Mouse (Mus musculus): ENCODE data around the gene Plrg1.

Plrg1 gene

DNA sequence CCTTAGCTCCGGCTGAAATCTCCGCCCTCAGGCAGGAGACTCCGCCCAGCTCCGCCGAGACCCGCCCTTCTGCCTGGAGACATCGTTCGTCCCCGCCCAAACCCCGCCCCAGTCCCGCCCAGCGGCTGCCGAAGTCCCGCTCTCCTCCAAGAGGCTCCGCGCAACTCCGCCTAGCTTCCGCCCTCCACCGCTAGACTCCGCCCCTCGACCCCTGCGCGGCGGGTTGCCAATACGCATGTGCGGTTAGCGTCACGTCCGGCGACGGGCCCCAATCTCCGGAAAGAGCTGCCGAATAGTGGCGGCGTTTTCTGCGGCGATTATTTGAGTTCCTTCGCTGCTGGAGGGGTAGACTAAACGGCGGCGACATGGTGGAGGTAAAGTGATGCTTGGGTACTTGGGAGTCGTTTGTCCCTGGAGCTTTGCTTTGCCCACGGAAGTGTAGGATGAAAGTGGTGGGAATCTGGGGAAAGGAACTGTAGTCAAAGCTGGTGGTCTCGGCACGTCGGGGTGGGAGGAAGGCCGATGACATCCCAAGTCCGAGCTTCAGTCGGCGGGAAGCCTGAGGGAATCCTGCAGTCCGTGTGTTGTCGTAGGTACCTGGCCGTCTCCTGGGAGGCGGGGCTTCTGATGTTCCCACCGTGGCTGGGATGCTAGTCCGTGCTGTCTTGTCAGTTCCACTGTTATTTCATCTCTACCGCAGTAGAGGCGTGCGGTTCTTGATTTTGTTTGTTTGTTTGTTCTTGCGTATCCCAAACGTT is at the start of gene Plrg1:
TSS of gene Plrg1 (plus strand) at position 242 of the 758 bp plus-strand sequence.
- DNase-seq (ENCODE audit: low spot score) = peak; percentile 98

GRCm38 (mm10) chr3:83007557-83007956 is 47.8 kb upstream of the Plrg1 start, which contains the start of gene Fgg:
Gene Fgg, plus strand, starts transcription at chr3:83007724.
- no peak for DNase-seq (ENCODE audit: low spot score)

DNA sequence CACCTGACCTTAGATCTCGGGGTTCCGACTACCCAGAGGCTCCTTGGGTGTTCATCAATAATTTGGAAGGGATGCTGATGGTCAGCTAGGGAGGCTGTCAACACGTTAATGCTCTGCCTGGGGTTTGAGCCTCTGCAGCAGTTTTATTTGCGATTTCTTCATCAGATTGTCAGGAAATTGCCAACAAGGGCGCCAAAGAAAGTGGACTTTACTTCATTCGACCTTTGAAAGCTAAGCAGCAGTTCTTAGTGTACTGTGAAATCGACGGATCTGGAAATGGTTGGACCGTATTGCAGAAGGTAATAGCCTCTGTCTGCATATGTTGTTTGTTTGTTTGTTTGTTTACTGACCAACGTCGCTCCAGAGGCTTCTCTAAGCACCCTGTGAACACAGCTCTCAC is 45.0 kb upstream of the Plrg1 start:
- no peak for DNase-seq (ENCODE audit: low spot score)

DNA sequence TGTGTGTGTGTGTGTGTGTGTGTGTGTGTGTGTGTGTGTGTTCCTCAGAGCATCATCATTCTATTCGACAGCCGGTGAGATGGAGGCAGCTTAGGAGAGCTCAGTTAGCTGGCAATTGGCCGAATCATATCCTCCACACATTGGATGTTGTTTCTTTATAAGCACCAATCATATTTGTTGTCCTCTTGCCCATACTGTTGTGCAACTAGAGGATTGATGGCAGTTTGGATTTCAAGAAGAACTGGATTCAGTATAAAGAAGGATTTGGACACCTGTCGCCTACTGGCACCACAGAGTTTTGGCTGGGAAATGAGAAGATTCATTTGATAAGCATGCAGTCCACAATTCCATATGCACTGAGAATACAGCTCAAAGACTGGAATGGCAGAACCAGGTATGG is 44.2 kb upstream of the Plrg1 start:
- DNase-seq (ENCODE audit: low spot score) = no peak

DNA sequence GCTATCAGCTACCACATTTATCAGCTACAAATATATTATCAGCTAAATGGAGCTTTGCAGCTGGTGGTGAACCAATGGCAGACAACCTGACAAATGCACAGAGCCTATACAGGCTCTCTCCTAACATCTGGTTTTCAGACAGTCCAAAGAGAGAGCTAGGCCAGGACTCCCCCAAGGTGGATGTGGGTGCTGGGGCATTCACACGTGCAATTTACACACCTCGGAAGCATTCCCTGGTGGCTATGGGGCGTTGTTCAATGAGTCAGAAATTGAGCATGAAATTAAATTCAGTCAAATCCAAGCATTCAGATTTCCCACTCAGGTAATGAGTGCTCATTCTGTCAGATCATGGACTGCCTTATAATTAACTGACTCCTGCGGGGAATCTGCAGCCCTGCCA is 43.8 kb upstream of the Plrg1 start:
- no peak for DNase-seq (ENCODE audit: low spot score)

DNA sequence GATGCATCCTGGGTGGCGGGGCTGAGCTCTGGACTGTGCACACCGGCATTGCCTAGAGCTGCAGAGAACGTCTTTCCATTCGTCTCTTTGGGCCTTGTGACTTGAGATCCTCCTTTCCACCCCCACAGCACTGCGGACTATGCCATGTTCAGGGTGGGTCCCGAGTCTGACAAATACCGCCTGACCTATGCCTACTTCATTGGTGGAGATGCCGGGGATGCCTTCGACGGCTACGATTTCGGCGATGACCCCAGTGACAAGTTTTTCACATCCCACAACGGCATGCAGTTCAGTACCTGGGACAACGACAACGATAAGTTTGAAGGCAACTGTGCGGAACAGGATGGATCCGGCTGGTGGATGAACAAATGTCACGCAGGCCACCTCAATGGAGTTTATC is 42.7 kb upstream of the Plrg1 start:
- no peak for DNase-seq (ENCODE audit: low spot score)

- no peak for DNase-seq (ENCODE audit: low spot score)
Observed at GRCm38 (mm10) chr3:83013951-83014350, 41.4 kb upstream of the Plrg1 start.

DNA sequence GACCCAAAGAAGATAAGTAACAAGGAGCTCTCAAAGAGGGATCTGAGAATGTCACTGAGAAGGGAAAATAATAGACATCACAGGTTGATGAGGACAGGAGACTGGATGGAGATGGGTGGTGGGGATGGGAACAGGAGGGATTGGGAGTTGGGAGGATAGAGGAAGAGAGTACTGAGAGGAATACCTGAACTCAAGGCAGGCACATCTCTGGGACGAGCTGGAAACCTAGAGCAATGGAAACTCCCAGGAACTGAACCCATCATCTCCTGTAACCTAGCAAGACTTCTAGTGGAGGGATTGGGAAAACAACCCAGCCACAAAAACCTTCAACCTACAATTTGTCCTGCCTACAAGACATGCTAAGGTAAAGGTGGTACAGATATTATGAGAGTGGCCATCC is 39.1 kb upstream of the Plrg1 start:
- no peak for DNase-seq (ENCODE audit: low spot score)

DNA sequence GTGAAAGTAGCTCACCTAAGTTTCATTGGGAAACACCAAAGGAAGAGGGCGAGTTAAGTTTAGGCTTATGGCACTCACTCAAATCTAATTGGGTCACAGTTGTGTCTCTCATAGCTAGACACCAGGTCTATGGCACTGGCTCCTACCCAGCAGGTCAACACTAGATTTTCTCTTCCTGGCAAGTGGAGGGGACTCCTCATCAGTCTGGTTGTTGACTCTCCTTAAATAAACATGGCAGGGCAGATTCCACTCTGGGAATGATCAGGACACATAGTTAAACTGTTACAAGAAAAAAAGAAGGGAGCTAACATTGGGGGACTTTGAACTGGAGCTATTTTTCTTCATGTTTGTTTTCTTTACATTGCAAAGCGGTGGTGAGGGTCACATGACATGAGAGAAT is 34.9 kb upstream of the Plrg1 start:
- no peak for DNase-seq (ENCODE audit: low spot score)

DNA sequence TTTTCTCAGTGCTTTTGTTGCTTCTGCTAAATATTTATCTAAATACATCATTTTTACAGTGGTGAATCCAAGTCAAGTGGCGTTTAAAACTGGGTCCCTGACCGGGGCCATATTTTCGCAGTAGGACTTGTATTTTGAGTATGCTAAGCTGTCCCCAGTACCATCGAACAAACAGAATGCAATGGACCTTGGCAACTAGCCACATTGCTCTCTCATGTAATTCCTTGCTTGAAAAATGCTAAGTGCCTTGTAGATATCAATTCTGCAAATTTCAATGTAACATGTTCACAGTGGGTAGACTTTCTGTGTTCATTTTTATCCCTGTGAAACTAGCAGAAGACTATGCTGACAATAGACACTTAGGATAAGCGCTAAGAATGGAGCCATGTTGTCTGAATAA is 34.1 kb upstream of the Plrg1 start:
- DNase-seq (ENCODE audit: low spot score) = no peak

GRCm38 (mm10) chr3:83025036-83025435 is 30.3 kb upstream of the Plrg1 start:
- DNase-seq (ENCODE audit: low spot score) = no peak

DNA sequence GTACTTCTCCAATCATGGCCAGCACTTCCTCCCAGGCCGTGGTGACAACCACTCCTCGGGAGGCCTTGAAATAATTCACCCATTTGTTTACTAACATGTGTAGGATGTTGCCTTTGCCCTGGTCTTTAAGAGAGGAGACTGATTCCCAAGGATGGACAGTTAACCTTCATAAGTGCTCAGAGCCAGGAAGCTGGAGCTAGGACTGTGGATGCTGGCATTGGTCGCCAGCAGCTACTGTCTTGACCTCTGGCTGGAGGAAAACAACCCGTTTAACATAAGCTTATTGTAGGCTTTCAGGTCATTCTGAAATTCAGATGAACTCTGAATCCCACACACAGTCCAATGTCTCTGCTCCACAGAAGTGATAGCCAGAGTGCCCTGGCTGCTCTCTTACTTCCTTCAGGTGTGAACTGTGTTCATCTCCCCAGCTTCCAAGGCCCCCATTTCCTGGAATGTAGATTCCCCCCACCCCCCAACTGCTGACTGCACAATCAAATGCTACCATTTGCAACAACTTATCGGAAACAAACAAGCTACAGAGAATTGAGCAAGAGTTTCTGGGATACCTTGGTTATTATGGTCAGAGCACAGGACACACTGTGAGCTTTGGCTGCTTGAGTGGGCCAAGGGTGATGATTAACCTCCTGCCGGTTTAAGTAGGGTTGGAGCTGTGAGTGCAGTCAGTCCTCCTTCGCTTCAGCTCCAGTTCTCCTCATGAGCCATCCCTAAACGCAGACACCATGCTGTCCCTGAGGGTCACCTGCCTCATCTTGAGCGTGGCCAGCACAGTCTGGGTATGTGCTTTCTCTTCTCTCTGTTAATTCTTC is 29.6 kb upstream of the Plrg1 start, which contains the start of gene Fga:
TSS of gene Fga (plus strand) at position 602 of the 827 bp plus-strand sequence.
- DNase-seq (ENCODE audit: low spot score) = no peak

DNA sequence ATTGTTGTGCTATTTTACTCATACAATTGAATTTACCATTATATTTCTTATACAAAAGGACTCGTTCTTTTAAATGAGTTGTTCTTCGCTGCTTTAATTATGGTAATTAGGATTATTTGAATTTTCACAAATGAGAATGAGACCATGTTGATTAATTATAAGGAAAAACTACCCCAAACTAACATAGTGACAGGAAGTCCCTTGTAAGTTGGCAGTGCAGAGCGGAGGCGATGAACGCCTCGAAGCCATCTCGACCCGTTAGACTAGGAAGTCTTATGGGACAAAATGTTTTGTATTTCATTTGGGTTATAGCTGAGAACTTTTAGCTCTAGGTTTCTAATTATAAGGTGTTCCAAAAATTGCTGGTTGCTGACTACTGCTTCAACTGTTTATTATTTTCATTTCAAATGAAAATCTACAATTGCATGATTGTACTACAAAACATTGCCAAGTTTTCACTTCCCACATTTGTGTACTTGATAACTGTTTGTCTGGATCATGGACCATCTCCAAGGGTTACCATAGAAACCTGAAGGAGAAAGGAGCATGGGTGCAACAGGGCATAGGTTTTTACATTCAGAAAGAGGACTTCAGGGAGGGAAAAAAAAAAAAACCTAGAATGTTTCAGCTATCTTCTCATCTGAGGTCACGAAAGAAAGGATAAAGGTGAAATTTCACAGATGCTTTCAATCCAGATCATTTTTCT is 27.6 kb upstream of the Plrg1 start:
- DNase-seq (ENCODE audit: low spot score) = no peak

DNA sequence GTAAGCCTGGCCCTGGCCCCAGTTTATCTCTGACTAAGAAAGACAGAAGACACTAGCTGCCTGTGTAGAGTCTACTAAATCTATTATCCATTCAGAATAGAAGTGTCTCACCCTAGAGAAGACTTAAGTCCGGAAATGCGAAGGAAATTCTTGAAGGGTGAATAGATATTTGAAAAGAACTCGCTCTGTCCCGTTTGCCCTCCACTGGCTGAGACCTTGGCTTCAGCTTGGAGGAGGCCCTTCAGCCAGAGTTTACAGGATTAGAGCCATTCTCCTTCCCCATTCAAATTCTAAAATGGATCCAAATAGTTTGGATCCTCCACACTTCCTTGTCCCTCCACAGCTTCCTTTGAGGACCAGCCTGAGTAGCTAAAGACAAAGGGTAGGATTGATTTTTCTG is 25.0 kb upstream of the Plrg1 start:
- DNase-seq (ENCODE audit: low spot score) = no peak

DNA sequence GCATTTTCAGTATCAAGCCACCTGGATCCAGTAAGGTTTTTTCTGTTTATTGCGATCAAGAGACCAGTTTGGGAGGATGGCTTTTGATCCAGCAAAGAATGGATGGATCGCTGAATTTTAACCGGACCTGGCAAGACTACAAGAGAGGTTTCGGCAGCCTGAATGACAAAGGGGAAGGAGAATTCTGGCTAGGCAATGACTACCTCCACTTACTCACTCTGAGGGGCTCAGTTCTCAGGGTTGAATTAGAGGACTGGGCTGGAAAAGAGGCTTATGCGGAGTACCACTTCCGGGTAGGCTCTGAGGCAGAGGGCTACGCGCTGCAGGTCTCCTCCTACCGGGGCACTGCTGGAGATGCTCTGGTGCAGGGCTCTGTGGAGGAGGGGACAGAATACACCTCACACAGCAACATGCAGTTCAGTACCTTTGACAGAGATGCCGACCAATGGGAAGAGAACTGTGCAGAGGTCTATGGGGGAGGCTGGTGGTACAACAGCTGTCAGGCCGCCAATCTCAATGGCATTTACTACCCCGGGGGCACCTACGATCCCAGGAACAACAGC is 22.5 kb upstream of the Plrg1 start:
- no peak for DNase-seq (ENCODE audit: low spot score)

DNA sequence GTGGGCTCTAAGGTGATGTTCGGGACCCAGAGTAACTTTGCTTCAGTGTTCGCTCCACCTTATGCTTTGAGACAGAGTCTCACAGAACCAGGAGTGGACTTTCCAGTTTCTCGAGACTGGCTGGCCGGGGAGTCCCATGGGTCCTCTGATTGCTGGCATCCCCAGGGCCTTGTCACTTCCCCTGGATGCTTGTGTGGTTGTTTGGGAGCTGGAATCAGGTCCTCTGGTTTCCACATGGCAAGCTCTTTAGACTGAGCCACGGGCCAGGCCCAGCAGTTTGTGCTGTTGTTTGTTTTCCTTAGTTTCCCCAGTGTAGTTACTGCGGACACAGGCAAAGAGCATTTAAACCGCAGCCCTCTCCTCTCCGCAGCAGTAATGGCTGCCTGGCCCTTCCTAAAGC is 21.5 kb upstream of the Plrg1 start:
- DNase-seq (ENCODE audit: low spot score) = no peak

GRCm38 (mm10) chr3:83038865-83039264 is 16.5 kb upstream of the Plrg1 start:
- DNase-seq (ENCODE audit: low spot score) = no peak

DNA sequence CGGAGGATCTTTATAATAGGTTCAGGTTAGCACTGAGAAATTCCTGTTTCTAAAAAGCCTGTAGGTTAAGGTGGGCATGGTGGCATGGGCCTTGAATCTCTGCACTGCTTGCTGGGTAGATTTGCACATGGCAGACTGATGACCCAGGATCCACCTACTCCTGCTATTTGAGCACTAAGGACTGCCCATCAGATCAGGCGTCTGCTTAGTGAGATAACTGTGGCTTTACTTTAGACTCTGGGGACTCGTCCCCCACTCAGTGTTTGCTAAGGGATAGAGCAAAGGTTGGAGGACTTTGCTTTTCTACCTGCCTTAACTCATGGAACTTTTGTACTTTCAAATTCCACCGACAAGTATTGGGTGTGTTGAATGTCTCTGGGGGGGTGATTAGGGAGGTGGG is 15.7 kb upstream of the Plrg1 start:
- DNase-seq (ENCODE audit: low spot score) = no peak

DNA sequence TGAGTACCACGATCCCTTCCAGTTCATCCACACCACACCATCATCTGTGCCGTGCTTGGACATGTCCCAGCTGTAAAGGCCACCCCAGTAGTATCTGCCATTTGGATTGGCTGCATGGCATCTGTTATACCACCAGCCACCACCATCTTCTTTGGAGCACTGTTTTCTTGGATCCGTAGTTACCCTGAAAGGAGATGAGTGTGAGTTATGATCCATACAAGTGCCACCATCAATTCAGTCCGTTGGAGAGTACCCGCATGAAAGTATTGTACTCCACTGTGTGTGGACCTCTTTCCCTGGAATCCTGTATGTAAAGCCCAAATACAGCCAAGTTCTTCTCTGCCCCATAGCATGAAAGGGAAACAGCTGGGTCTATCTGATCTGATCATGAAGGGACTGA is 12.9 kb upstream of the Plrg1 start:
- DNase-seq (ENCODE audit: low spot score) = no peak

DNA sequence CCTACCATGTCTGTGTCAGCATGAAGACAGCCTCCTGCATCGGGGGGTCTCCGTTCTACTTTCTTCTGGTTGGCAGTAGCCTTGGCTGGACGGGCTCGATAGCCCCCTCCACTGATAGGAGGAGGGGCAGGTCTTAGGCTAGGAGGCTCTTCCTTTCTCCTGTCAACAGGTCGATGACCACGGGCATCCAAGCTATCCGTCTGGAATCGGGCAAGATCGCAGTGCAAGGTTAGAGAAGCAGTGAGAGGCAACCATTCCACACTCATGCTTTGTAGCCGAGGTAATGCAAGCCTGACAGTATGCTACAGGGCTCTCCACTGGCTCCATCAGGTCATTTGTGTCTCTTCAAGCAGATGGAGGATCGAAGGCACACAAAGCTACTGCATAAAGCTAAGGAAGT is 8.7 kb upstream of the Plrg1 start:
- no peak for DNase-seq (ENCODE audit: low spot score)

- DNase-seq (ENCODE audit: low spot score) = no peak
Observed at GRCm38 (mm10) chr3:83049680-83050079, 5.6 kb upstream of the Plrg1 start, which contains the start of gene Fgb. Gene Fgb, minus strand, starts transcription at chr3:83049863.

GRCm38 (mm10) chr3:83050661-83051060 is 4.7 kb upstream of the Plrg1 start:
- no peak for DNase-seq (ENCODE audit: low spot score)
